Mouse (Mus musculus): ENCODE results near the gene Slc5a10.

GRCm38 (mm10) chr11:61625136-61625535, 95.5 kb downstream of the Slc5a10 start:
- TF ChIP-seq CTCF (IDR thresholded peaks at IDR 0.05; ENCODE audit: extremely low read depth, insufficient read length, insufficient replicate concordance, low read depth, low read length) (no peak), POLR2A (IDR thresholded peaks at IDR 0.05; ENCODE audit: low read depth, low read length) (no peak)

Data from small intestine, adult 2 months (tissue).